Mouse (Mus musculus) left cerebral cortex, postnatal 4 days (tissue): Measurements from ENCODE around the gene Nfkb2. TPM values are rescaled to one million over a fixed set of nuclear protein-coding genes. Genes with fewer than 3 reads are reported as not detected.

Source experiments
- DNase-seq: peaks from one replicate; pipeline ENCODE4 v3.0.0-alpha.2; 2022
- intact Hi-C: fragments of 180-260 bp; cut with DNase I; formaldehyde crosslinking; loops from one replicate; pipeline ENCODE4 v1.15.1; 2025
- total RNA-seq, 2 experiments: library from RNA; stranded (reverse); gene quantifications; 2 replicates each; pipeline ENCODE4 v1.2.3; 2021

The Nfkb2 gene
- total RNA-seq, 2 experiments from 2014 or later = 2.5 to 2.8 TPM

DNA sequence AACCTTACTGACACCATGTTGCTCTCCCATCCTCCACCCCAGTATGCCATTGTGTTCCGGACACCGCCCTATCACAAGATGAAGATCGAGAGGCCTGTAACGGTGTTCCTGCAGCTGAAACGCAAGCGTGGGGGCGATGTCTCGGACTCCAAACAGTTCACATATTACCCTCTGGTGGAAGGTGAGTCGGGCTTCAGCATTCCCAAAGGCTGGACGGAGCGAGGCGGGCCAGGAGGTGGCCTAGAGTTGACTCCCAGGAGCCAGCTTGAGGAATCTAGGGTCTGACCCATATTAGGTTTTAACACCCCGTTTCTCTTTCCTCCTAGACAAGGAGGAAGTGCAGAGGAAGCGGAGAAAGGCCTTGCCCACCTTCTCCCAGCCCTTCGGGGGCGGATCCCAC is 4.2 kb downstream of the Nfkb2 start:
- DNase-seq = no peak
- intact Hi-C loops = loop anchor here (5.0 kb wide), 1 partner anchor 171 kb away; no protein-coding TSS in a partner anchor

DNA sequence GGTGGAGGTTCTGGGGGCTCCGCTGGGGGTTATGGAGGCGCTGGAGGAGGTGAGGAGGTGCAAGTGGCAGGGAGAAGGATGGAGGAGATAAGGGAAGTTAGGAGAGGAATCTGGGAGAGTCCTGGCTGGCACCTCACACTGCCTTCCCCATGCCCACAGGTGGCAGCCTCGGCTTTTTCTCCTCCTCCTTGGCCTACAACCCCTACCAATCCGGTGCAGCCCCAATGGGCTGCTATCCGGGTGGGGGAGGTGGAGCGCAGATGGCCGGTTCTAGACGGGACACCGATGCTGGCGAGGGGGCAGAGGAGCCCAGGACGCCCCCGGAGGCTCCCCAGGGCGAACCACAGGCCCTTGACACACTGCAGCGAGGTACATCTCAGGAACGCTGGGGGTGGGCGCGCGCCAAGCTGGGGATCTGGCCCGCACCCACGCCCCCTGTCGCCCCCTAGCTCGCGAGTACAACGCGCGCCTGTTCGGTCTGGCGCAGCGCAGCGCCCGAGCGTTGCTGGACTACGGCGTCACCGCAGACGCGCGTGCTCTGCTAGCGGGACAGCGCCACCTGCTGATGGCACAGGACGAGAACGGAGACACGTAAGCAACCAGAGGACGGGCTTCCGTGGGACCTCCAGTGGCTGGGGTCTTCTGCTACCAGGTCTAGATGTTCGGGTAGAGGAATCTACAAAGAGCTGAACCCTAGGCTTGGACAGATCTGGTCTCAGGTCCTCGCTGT is 4.8 kb downstream of the Nfkb2 start:
- DNase-seq = peak; percentile 93
- intact Hi-C loops = loop anchor here (5.0 kb wide), 1 partner anchor 172 kb away; no protein-coding TSS in a partner anchor

DNA sequence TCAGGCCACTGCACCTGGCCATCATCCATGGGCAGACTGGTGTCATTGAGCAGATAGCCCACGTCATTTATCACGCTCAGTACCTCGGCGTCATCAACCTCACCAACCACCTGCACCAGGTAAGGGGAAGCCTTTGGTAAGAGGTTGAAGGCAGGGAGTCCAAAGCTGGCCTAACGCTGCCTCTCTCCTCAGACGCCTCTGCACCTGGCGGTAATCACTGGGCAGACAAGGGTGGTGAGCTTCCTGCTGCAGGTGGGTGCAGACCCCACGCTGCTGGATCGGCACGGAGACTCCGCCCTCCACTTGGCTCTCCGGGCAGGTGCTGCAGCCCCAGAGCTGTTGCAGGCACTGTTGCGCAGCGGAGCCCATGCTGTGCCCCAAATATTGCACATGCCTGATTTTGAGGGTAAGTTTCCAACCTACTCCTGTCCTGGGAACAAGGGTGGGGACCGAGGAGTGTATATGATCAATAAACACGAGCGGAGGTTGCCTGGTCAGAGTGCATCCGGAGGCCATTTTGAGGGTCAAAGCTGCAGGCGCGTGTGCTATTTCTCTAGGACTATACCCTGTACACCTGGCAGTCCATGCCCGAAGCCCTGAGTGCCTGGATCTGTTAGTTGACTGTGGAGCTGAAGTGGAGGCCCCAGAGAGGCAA is 5.7 kb downstream of the Nfkb2 start:
- DNase-seq = no peak
- intact Hi-C loops = loop anchor here (5.0 kb wide), 1 partner anchor 172 kb away; no protein-coding TSS in a partner anchor

DNA sequence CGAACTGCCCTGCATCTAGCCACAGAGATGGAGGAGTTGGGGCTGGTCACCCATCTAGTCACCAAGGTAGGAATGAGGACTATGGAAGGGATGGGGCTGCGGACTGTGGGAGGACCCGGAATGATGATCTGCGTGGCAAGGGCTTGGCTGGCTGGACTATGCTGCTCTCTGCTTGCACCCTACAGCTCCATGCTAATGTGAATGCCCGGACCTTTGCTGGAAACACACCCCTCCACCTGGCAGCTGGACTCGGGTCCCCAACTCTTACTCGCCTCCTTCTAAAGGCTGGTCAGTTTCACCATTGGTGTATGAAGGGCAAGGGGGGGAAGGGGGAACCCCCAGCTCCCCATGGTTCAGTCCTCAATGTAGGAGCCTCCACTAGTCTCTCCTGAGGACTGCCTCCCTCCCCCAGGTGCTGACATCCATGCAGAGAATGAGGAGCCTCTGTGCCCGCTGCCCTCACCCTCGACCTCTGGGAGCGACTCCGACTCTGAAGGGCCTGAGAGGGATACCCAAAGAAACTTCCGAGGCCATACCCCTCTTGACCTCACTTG is 6.3 kb downstream of the Nfkb2 start:
- no peak for DNase-seq
- intact Hi-C loops = no loop called here

DNA sequence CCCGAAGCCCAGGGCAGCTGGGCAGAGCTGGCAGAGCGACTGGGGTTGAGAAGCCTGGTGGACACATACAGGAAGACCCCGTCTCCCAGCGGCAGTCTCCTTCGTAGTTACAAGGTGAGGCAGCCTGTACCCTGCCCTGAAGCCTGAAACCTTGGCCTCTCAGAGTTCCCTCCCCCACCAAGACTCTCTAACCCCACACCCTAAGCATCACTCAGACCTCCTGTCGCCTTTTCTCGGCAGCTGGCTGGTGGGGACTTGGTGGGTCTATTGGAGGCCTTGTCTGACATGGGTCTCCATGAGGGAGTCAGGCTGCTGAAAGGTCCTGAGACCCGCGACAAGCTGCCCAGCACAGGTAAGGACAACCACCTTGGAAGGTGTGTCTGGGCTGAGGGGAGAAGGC is 7.2 kb downstream of the Nfkb2 start:
- DNase-seq = no peak
- intact Hi-C loops = no loop called here

DNA sequence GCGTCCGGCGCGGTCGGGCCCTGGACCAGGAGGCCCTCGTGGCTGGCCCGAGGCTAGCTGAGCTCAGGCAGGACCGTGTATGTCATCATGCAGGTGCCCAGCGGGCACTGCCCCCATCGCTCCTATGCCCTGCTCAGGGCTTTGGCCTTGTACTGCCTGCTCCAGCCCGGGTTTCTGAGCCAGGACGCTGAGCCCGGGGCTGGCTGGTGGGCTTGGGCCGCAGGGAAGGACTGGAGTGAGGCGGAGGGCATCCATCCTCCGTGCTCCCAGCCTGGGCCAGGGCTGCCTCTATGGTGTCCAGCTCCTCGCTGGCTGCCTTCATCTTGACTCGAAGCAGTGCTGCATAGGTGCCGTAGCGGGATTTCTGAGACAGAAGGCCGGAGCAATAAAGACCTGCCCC is 8.4 kb downstream of the Nfkb2 start:
- intact Hi-C loops = no loop called here
- DNase-seq = no peak

DNA sequence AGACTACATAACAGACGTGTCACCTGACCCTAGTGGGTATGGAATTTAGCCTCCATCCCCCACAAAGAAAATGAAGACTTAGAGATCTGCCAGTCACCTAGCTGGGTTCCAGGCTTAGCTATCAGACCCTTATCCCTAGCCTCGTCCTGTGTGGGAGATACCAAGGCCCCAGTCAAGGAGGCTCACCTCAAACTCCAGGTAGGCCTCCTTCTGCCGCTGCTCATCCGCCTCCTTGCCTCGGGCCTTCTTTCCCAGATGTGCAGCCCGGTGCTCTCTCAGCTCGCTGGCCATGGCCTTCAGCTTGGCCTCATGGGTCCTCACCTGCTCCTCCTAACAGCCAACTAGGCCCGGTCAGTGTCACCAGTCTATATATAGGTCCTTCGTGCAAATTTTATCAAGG is 9.0 kb downstream of the Nfkb2 start:
- DNase-seq = no peak
- intact Hi-C loops = no loop called here

DNA sequence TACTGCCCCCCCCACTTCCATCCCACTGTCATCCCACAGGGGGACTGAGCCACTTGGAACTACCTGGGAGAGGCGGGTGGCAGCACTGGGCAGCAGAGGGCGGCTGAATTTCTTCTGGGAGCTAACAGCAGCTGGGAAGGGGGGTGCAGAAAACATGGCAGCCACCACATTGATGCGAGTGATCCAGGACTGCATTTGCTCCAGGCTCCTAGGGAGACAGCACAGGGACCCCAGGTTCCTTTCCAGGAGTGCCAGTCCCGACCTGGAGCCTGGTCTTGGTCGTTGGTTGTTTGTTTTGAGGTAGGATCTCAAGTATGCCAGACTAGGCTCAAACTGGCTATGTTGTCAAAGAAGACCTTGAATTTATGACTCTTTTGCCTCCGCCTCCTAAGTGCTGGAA is 9.5 kb downstream of the Nfkb2 start:
- DNase-seq = no peak
- intact Hi-C loops = no loop called here

DNA sequence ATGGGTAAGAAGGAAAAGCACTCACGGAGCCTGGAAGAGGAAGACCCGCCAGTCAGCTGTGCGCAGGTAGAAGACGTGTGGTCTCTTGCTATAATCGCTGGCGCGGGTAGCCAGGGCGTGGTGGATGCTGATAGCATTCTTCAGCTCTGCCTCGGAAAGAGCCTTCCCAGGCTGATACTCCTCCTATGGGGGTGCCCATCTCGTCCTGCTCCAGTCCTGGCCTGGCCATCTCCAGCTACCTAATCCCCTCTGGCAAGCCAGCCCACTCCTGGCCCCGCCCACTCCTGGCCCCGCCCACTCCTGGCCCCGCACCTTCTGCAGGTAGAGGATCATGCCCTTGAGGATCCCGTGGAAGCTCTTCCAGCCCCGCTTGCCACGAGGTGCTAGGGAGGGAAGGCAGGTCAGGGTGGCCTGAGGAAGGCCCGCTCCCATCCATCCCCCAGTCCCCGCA is 10.1 kb downstream of the Nfkb2 start:
- intact Hi-C loops = no loop called here
- peak; percentile 9 for DNase-seq

DNA sequence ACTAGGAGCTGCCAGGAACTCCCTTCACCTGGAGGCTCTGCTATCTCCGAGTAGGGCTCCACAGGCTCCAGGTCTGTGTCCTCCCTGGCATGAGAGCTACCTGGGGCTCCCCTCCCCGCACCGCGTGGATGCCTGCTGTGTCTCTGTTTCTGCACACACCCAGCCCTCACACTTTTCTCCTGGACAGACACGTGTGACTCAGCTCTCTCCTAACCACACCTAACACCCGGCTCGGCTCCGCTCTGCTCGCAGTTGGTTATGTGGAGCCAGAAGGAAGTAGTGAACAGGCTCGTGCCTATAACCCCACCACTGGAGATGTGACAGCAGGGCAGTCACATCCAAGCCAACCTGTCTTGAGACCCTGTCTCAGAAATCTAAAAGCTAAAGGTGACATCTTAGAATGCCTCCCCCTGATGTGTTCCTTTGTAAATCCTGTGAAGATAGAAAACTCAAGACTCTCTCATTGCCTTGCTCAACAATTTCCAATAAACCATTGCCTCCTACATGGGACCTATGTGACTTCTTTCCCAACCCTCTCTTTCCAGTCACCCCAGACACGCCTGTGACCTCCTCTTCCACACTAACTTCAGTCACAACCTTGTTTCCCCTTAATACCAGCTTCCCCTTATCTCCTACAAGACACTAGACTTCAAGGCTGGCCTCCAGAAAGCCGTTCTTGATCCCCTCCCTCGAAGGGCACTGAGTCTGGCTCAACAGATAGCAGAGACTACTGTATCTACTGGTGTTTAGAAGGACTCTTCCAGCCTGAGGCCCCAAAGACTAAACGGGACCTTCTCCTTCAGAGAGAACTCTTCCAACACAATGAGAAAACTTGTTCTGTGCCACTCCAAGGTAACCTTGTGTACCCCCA is 11.0 kb downstream of the Nfkb2 start:
- DNase-seq = no peak
- intact Hi-C loops = no loop called here

DNA sequence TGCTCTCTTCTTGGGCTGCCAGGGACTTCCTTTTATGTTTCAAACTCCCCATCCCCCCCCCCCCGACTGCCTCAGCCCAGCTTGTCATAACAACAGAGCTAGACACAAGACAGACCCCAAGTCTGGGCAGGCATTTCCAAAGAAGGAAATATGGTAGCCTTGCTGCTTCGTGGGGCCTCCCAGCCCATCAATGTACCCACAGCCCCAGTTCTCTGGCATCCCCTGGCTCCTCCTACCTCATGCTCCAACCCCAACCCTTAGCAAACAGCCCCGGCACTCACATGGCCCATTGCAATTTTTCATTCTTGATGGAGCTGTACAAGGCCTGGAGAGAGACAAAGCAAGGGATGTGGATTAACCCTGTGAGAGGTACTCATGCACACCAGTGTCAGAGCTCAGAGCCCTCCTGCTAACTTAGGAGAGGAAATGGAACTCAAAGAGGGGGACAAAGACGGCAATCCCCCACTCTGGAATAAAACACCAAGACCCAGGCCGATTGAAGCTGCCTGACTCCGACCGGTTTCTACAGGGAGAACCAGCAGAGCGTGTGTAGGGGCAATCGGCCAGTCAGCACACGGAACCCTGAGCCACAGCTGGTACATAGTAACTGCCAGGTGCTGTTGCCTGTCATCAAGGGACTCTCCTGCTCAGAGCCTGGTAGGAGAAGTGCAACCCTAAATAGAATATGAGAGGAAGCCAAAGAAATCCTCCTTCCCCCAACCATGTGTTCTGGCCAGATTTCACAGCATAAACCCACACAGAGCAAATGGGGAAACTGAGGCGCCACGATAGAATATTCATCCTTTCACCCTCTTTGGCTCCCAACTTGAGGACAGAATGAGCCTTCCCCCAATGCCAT is 11.9 kb downstream of the Nfkb2 start:
- intact Hi-C loops = no loop called here
- DNase-seq = peak; percentile 4

DNA sequence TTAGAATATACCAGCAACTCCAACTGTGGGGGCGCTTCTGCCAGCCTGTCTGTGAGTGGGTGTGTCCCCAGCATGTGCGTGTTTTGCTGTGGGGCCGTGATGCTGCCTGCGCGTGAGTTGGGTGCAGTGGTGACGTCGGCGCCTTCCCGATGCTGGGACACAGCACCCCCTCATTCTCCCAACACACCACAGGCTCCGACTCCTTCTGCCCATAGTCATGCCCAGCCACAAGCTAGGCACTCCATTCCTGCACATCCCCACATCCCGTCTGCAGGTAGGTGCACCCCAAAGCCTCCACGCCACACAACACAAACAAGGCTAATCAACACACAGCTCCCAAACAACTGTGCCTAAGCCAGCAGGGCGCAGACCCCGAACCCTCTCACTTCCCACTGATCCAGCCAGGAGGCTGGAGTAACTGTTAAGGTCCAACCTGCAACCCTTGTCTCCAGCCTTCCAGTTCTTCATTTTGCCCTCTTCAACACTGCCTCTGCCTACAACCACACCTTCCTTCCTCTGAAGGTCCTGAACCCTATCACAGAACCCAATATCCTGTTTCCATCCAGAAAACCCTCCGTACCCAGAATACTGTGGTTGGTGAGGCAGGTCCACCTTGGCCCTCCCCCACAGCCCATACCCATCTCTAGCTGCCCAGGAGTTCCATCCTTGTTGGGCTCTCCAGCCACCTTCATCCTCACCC is 12.9 kb downstream of the Nfkb2 start:
- intact Hi-C loops = no loop called here
- DNase-seq = peak; percentile 4

DNA sequence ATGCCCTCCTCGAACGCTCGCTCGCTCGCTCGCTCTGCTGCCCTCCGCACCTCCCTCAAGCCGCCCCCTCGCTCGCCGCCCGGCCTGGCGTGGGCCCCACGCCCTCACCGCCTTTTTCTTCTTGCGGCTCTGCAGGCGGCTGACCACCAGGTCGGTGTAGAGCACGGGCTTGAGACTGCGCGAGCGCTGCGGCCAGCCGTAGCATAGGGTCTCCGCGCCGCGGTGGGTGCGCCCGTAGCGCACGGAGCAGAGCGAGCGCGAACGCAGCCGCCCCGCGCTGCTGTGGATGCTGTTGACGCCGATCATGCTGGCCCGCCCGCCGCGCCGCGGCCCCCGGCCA is 13.4 kb downstream of the Nfkb2 start:
- intact Hi-C loops = no loop called here
- peak; percentile 8 for DNase-seq

DNA sequence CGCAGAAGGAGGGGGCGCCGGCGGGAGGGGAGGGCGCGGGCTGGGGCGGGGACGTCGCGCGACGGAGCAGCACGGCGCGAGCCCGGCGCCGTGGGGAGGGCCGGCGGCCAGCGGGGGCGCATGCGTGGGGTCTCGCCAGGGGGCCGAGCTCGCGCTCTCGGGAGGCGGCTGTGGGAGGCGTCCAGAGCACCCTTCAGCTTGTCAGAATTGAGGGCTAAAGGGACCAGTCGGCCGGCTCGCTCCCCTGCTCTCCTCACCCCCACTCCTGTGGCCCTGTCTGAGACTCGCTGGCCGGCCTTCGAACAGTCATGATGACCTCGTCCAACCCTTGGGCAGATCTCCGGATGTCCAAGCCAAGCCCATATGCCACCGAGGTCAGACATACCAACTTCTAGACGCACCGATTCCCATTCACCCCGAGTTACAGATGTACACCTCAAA is 13.9 kb downstream of the Nfkb2 start:
- intact Hi-C loops = no loop called here
- DNase-seq = peak; percentile 14

DNA sequence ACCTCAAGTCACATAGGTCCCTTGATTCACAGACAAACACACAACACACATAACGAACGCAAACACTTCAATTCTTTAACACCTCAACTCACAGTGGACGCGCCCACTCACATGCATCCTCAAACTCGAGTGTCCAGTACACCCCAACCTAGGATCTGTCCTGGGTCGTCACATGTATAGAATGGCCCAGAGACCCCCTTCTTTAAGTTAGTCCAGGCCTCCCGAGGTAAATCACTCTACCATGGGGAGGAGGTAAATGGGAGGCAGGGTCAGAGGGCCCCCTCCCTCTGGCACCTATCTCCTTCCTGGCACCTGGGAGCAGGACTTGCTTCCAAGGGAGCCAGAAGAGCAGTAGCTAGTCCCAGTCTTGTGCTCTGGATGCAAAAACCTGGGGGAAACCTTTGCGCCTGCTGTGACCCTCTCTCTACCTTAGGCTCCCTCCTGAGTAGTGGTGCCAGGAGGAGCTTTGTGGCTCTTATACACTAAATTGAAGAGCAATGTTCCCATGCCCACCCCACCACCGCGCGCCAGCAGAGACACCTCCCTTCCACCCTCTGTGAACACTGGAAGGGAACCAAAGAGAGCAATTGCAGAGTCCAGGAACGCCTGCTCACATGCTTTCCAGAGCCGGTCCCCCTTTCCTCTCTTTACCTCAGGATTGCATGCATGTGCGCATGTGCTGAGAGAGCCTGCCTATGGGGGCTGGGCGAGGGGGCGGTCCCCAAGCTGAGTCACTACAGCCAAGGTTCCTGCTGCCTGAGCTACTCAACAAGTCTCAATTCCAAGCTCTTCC is 14.7 kb downstream of the Nfkb2 start:
- peak; percentile 73 for DNase-seq
- intact Hi-C loops = no loop called here

DNA sequence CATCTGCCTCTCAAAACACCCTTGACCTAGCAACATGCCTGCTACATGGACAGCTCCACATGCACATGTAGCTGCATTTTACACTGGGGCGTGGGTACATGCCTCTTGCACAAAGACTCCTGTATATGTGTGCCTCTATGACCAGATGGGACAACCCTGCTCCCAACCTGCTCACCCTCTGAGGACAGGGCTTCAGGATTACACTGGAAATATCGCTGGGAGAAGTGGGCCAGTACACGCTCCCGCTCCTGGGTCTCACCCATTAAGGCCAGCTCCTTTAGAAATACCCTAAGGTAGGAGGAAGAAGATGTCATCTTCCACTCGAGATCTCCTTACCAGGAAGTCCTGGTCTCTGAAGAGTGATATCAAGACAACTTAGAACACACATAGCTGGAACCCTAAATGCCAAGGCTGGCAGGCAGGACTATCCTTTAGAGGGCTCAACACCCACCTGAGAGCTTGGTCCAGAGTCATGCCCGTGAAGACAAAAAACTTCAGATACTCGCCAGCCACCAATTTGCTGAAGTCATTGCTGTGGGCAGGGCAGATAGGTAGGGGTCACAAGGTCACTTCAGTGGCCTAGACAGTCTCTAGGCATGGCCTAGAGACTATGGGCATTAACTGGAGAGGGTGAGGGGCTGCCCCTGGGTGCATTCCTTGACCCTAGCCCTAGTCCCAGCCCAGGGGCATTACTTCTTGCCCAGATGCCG is 16.1 kb downstream of the Nfkb2 start:
- intact Hi-C loops = no loop called here
- DNase-seq = no peak

DNA sequence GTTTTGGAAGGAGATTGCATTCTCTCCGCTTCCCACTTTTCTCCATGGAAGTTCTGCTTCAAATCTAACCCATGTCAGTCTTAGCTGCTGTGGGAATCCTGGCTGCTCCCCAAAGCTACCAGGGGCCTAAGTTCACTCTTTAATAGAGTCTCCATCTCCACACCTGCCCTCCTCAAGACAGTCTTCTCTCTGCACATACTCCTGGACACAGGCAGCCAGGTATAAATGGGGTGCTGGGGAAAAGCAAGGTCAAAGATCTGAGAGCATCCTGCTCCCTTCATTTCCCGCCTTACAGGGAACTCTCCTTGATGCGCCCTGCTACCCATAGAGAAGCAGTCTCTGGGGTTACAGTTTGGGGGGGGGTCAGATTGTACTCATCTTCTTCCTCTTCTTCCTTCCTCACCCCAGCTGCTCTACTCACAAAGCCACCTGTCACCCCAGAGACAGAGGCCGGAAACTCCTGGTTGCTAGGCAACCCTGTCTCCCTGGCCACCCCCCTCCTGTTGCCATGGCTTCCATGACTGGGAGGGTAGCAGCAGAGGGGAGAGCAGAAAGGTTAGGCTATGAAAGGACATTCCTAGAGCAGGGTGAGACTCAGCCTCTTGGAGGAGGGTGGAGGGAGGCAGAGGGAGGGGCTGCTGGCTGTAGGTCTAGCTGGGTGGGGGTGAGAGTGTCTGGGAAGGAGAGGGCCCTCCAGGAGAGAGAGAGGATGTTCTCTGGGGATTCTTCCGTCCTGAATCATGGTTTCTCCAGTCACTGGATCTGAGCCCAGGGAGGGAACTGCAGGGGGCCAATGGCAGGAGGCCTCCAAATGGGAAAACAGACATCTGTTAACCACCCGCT is 17.2 kb downstream of the Nfkb2 start:
- peak; percentile 68 for DNase-seq
- intact Hi-C loops = no loop called here
